ENCODE assay signal across 7 mouse cellular contexts in genomic region chr1:180992142-180992541, GRCm38 (mm10). TPM values are rescaled to one million over a fixed set of nuclear protein-coding genes. Genes with fewer than 3 reads are reported as not detected.
DNase-seq lines count a peak whose midpoint lies in the region; ATAC-seq and TF ChIP-seq lines count a peak whose summit lies in the region.

No protein-coding gene starts in this region.

- no peaks in the 10 kb centered on the region for H3K79me3 ChIP-seq in C2C12 (ENCODE audit: low read depth)

- no peaks in the 10 kb centered on the region for H3K27me3 ChIP-seq in intestine, postnatal 0 days (replicated peaks; ENCODE audit: control insufficient read depth, insufficient read depth, low read length)
- no peaks in the 10 kb centered on the region for H3K27me3 ChIP-seq in intestine, embryonic 15.5 days (replicated peaks)
- no peaks in the 10 kb centered on the region for H3K27me3 ChIP-seq in C2C12 (ENCODE audit: control insufficient read depth, insufficient read depth, insufficient read length)
- H3K27me3 ChIP-seq in G1E (ENCODE audit: insufficient read depth, low read length): peaks cover 60% of the 10 kb centered on the region
- no peaks in the 10 kb centered on the region for H3K27me3 ChIP-seq in limb, embryonic 14.5 days (ENCODE audit: control insufficient read depth, insufficient read depth, low read length)

- H3K36me3 ChIP-seq in intestine, postnatal 0 days (ENCODE audit: control insufficient read depth, insufficient read depth): no peaks in the 10 kb centered on the region
- H3K36me3 ChIP-seq in intestine, embryonic 15.5 days: no peaks in the 10 kb centered on the region
- peaks cover 59% of the 10 kb centered on the region for H3K36me3 ChIP-seq in C2C12 (ENCODE audit: control insufficient read depth, insufficient read depth)
- H3K36me3 ChIP-seq in G1E (replicated peaks): no peaks in the 10 kb centered on the region
- no peaks in the 10 kb centered on the region for H3K36me3 ChIP-seq in limb, embryonic 14.5 days (ENCODE audit: control insufficient read depth, insufficient read depth, low read length)

- peak; percentile 85 for TF ChIP-seq CTCF in intestine, postnatal 0 days (IDR thresholded peaks at IDR 0.05; ENCODE audit: low read depth)
- TF ChIP-seq CTCF in C2C12 (IDR thresholded peaks at IDR 0.05; ENCODE audit: control insufficient read depth, insufficient read depth, insufficient read length): peak; percentile 40
- TF ChIP-seq CTCF in G1E (IDR thresholded peaks at IDR 0.05; ENCODE audit: low read depth, low read length): 0 out of 2 replicates have a peak, but pooled peaks have one; percentile 28

- H3K9ac ChIP-seq in intestine, postnatal 0 days (ENCODE audit: low read depth, low read length): no peak overlapping the region
- H3K9ac ChIP-seq in intestine, embryonic 15.5 days: no peak overlapping the region
- no peak overlapping the region for H3K9ac ChIP-seq in limb, embryonic 14.5 days (ENCODE audit: low read depth, low read length, severe bottlenecking)

- no peak overlapping the region for H3ac ChIP-seq in C2C12 (ENCODE audit: control insufficient read depth, insufficient read length, low read depth)

- no peak for ATAC-seq in intestine, postnatal 0 days
- ATAC-seq in intestine, embryonic 15.5 days: no peak; the same call in 1 of the 2 replicates
- no peak for ATAC-seq in G1E (ENCODE audit: extremely low read depth, insufficient number of reproducible peaks, low FRiP score, poor library complexity, severe bottlenecking)
- ATAC-seq in limb, embryonic 14.5 days (ENCODE audit: low FRiP score, low read depth): no peak

- TF ChIP-seq POLR2A in limb, embryonic 14.5 days (IDR thresholded peaks at IDR 0.05; ENCODE audit: borderline replicate concordance, extremely low read depth, insufficient read depth, insufficient read length): no peak

- no peak overlapping the region for H3K27ac ChIP-seq in intestine, postnatal 0 days (ENCODE audit: low read depth, low read length)
- H3K27ac ChIP-seq in intestine, embryonic 15.5 days: no peak overlapping the region
- no peak overlapping the region for H3K27ac ChIP-seq in limb, embryonic 14.5 days (replicated peaks; ENCODE audit: low read depth, low read length)

- WGBS in intestine, postnatal 0 days: 57% methylated on average over 3 of the region's 3 CpGs
- WGBS in intestine, embryonic 15.5 days: 45% methylated on average over 3 of the region's 3 CpGs
- WGBS in limb, embryonic 14.5 days: 58% methylated on average over 3 of the region's 3 CpGs

- H3K4me3 ChIP-seq in intestine, postnatal 0 days (ENCODE audit: low read depth, low read length): no peak overlapping the region
- no peak overlapping the region for H3K4me3 ChIP-seq in intestine, embryonic 15.5 days (replicated peaks)
- no peak overlapping the region for H3K4me3 ChIP-seq in C2C12 (ENCODE audit: insufficient read depth, poor library complexity, severe bottlenecking)
- H3K4me3 ChIP-seq in G1E (ENCODE audit: low read depth, low read length): no peak overlapping the region
- H3K4me3 ChIP-seq in limb, embryonic 14.5 days (replicated peaks; ENCODE audit: low read length): no peak overlapping the region

- H3K79me2 ChIP-seq in C2C12 (ENCODE audit: control insufficient read depth, insufficient read depth): no peaks in the 10 kb centered on the region

- H3K9me3 ChIP-seq in intestine, postnatal 0 days (ENCODE audit: control insufficient read depth): no peaks in the 10 kb centered on the region
- no peaks in the 10 kb centered on the region for H3K9me3 ChIP-seq in intestine, embryonic 15.5 days
- H3K9me3 ChIP-seq in G1E (replicated peaks): no peaks in the 10 kb centered on the region
- no peaks in the 10 kb centered on the region for H3K9me3 ChIP-seq in limb, embryonic 14.5 days (ENCODE audit: control insufficient read depth, low read length)

- no peak for DNase-seq in G1E (ENCODE audit: low spot score)
- DNase-seq in embryo, embryonic 10.5 days (ENCODE audit: low spot score): peak; percentile 81
- DNase-seq in limb, embryonic 14.5 days (ENCODE audit: low spot score): peak; percentile 84
- peak; percentile 48 for DNase-seq in thymus, postnatal 4 days

- no peaks in the 10 kb centered on the region for H3K4me1 ChIP-seq in intestine, postnatal 0 days (replicated peaks; ENCODE audit: control insufficient read depth, insufficient read depth, low read length)
- H3K4me1 ChIP-seq in intestine, embryonic 15.5 days (replicated peaks): no peaks in the 10 kb centered on the region
- H3K4me1 ChIP-seq in G1E (ENCODE audit: insufficient read depth, low read depth, low read length): no peaks in the 10 kb centered on the region
- no peaks in the 10 kb centered on the region for H3K4me1 ChIP-seq in limb, embryonic 14.5 days (ENCODE audit: control insufficient read depth, insufficient read depth, low read length)

- no peak overlapping the region for H3K4me2 ChIP-seq in intestine, postnatal 0 days (replicated peaks; ENCODE audit: low read depth)
- H3K4me2 ChIP-seq in intestine, embryonic 15.5 days (replicated peaks): no peak overlapping the region
- no peak overlapping the region for H3K4me2 ChIP-seq in limb, embryonic 14.5 days (replicated peaks; ENCODE audit: low read depth, low read length, severe bottlenecking)

TF ChIP-seq in C2C12, 6 proteins besides CTCF, POLR2A, EP300 and RAD21:
- TF ChIP-seq CEBPB (IDR thresholded peaks at IDR 0.05; ENCODE audit: low read depth): no peak
- TF ChIP-seq MYOD1 (IDR thresholded peaks at IDR 0.05; ENCODE audit: control insufficient read depth, insufficient read length, low read depth): no peak
- TF ChIP-seq USF1 (IDR thresholded peaks at IDR 0.05; ENCODE audit: low read depth): no peak
- TF ChIP-seq MAX (IDR thresholded peaks at IDR 0.05): no peak
- TF ChIP-seq MYOG (IDR thresholded peaks at IDR 0.05; ENCODE audit: control insufficient read depth, extremely low read depth, insufficient read length): no peak
- no peak for TF ChIP-seq FOSL1 (IDR thresholded peaks at IDR 0.05; ENCODE audit: insufficient read depth, low read length, poor library complexity, severe bottlenecking)

RNA-seq across cellular contexts. Expression of gene Ephx1, which starts 28.6 kb away (rescaled TPM):
- 4.3 and 4.9 TPM in 2 replicates for polyA plus RNA-seq in intestine, postnatal 0 days (2015; fragmentation: Nextera tagmentation; extraction: Ambion mirVana)
- 3.6 and 4.0 TPM in 2 replicates for polyA plus RNA-seq in intestine, embryonic 15.5 days (2015; fragmentation: Nextera tagmentation; extraction: Ambion mirVana)
- polyA plus RNA-seq in C2C12 (2012; fragmentation: generic; extraction: Trizol) (60.6 TPM), G1E (2012) (not detected in 2 replicates)
- total RNA-seq in G1E (2014; fragmentation: Nextera tagmentation) (not detected in 2 replicates), G1E (2017) (not detected in 2 replicates)
- polyA plus RNA-seq in limb, embryonic 14.5 days (2012; rRNA removed): 6.7 TPM in 2 replicates
- 6.8 and 8.1 TPM in 2 replicates for polyA plus RNA-seq in limb, embryonic 14.5 days (2014; fragmentation: Nextera tagmentation; extraction: Ambion mirVana)

RNA-seq across cellular contexts. Expression of gene Tmem63a, which starts 50.0 kb away (rescaled TPM):
- 9.5 and 10.2 TPM in 2 replicates for polyA plus RNA-seq in intestine, postnatal 0 days (2015; fragmentation: Nextera tagmentation; extraction: Ambion mirVana)
- polyA plus RNA-seq in intestine, embryonic 15.5 days (2015; fragmentation: Nextera tagmentation; extraction: Ambion mirVana): 15.0 and 15.8 TPM in 2 replicates
- 38.5 TPM for polyA plus RNA-seq in C2C12 (2012; fragmentation: generic; extraction: Trizol)
- total RNA-seq in G1E (2014; fragmentation: Nextera tagmentation): 3.2 and 4.3 TPM in 2 replicates
- 2.8 and 3.1 TPM in 2 replicates for total RNA-seq in G1E (2017)
- polyA plus RNA-seq in G1E (2012): 2.8 and 3.4 TPM in 2 replicates
- 47.9 and 56.9 TPM in 2 replicates for polyA plus RNA-seq in limb, embryonic 14.5 days (2012; rRNA removed)
- 18.2 and 19.1 TPM in 2 replicates for polyA plus RNA-seq in limb, embryonic 14.5 days (2014; fragmentation: Nextera tagmentation; extraction: Ambion mirVana)

RNA-seq across cellular contexts. Expression of gene Lefty1, which starts 57.3 kb away (rescaled TPM):
- 0.90 and 1.3 TPM in 2 replicates for polyA plus RNA-seq in intestine, postnatal 0 days (2015; fragmentation: Nextera tagmentation; extraction: Ambion mirVana)
- polyA plus RNA-seq in intestine, embryonic 15.5 days (2015; fragmentation: Nextera tagmentation; extraction: Ambion mirVana): 2.2 and 2.4 TPM in 2 replicates
- polyA plus RNA-seq in C2C12 (2012; fragmentation: generic; extraction: Trizol): 2.1 TPM
- total RNA-seq in G1E (2014; fragmentation: Nextera tagmentation): not detected in 2 replicates
- total RNA-seq in G1E (2017): not detected in 2 replicates
- 0.08 TPM in 1 of 2 replicates, not detected in the other for polyA plus RNA-seq in G1E (2012)
- polyA plus RNA-seq in limb, embryonic 14.5 days (2012; rRNA removed): 4.1 and 4.8 TPM in 2 replicates
- 2.7 and 3.5 TPM in 2 replicates for polyA plus RNA-seq in limb, embryonic 14.5 days (2014; fragmentation: Nextera tagmentation; extraction: Ambion mirVana)

RNA-seq across cellular contexts. Expression of gene 9130409I23Rik, which starts 58.9 kb away (rescaled TPM):
- polyA plus RNA-seq in intestine, postnatal 0 days (2015; fragmentation: Nextera tagmentation; extraction: Ambion mirVana): 0.09 TPM in 1 of 2 replicates, not detected in the other
- polyA plus RNA-seq in intestine, embryonic 15.5 days (2015; fragmentation: Nextera tagmentation; extraction: Ambion mirVana): not detected in 2 replicates
- polyA plus RNA-seq in C2C12 (2012; fragmentation: generic; extraction: Trizol) (not detected), G1E (2012) (not detected in 2 replicates)
- total RNA-seq in G1E (2014; fragmentation: Nextera tagmentation) (not detected in 2 replicates), G1E (2017) (0.05 TPM in 1 of 2 replicates, not detected in the other)
- polyA plus RNA-seq in limb, embryonic 14.5 days (2012; rRNA removed): not detected in 2 replicates
- not detected in 2 replicates for polyA plus RNA-seq in limb, embryonic 14.5 days (2014; fragmentation: Nextera tagmentation; extraction: Ambion mirVana)

Comparison
In these comparisons a context has a peak if more than half of its experiments do, and no peak if none do; other contexts are left out.
1. CTCF ChIP-seq: peak in every context shown above with its lines; median percentile 85 in intestine, postnatal 0 days; 40 in C2C12; 28 in G1E.